Mouse (Mus musculus) layer of hippocampus, adult 6 months (tissue): Measurements from ENCODE around the gene Arhgef10l. TPM values are rescaled to one million over a fixed set of nuclear protein-coding genes. Genes with fewer than 3 reads are reported as not detected.

Source experiments
- long read RNA-seq, 2 experiments: library from polyadenylated mRNA; unstranded; transcript quantifications; one replicate each; pipeline ENCODE4 v2.0.0; 2019 to 2020
- microRNA-seq: library from miRNA; unstranded; fragments of <30 nt; microRNA quantifications from one replicate; pipeline ENCODE4 v1.2.0, GENCODE M21; 2020
- polyA plus RNA-seq: library from polyadenylated mRNA; unstranded; fragments of <200 nt; fragmentation: Nextera tagmentation; gene quantifications from 2 replicates; pipeline ENCODE4 v1.2.3, GENCODE M21; 2021

Arhgef10l gene
- 7.2 and 8.3 TPM in 2 replicates for polyA plus RNA-seq
- long read RNA-seq, experiment 1, partial matches to known transcripts: 10 of 16 reads
- long read RNA-seq, experiment 1, other reads (novel, unspliced or antisense): 6 of 16 reads
- long read RNA-seq, experiment 2, full-length matches to known transcripts: 9 of 75 reads
- long read RNA-seq, experiment 2, partial matches to known transcripts: 56 of 75 reads
- long read RNA-seq, experiment 2, other reads (novel, unspliced or antisense): 10 of 75 reads

GRCm38 (mm10) chr4:140665760-140666159 is at the start of gene Arhgef10l:
TSS of gene Arhgef10l (minus strand) at chr4:140666012.

GRCm38 (mm10) chr4:140700269-140701018 is 34.6 kb upstream of the Arhgef10l start, which contains the start of gene Rcc2:
TSS of gene Rcc2 (plus strand) at chr4:140700541.

Small RNA genes lying within 50 kb of the gene (microRNA-seq; reads per million reads assigned to microRNA genes)
- gene Gm23045: not detected

Other genes with a start within 250 kb of the Arhgef10l start
- 15.2 and 16.8 TPM in 2 replicates for gene Rcc2, start 34.5 kb upstream of the Arhgef10l start, polyA plus RNA-seq
- gene Padi6, start 76.6 kb upstream of the Arhgef10l start, polyA plus RNA-seq: not detected in 2 replicates
- not detected in 2 replicates for gene Padi4, start 108.2 kb upstream of the Arhgef10l start, polyA plus RNA-seq
- gene Padi3, start 144.6 kb upstream of the Arhgef10l start, polyA plus RNA-seq: not detected in 2 replicates
- not detected in 2 replicates for gene Padi1, start 179.8 kb upstream of the Arhgef10l start, polyA plus RNA-seq
- 6.3 and 8.9 TPM in 2 replicates for gene Padi2, start 240.3 kb upstream of the Arhgef10l start, polyA plus RNA-seq